Mouse (Mus musculus) T-cell, adult 2 months (primary cell): ENCODE data around the gene Nfatc4.

Experiments
- DNase-seq: peaks from one replicate; pipeline ENCODE4 v3.0.0; 2022; ENCODE audit warnings: low spot score

The Nfatc4 gene

GRCm38 (mm10) chr14:55822991-55823762, at the start of gene Nfatc4:
Gene Nfatc4, plus strand, starts transcription at chr14:55823144.
- no peak for DNase-seq

DNA sequence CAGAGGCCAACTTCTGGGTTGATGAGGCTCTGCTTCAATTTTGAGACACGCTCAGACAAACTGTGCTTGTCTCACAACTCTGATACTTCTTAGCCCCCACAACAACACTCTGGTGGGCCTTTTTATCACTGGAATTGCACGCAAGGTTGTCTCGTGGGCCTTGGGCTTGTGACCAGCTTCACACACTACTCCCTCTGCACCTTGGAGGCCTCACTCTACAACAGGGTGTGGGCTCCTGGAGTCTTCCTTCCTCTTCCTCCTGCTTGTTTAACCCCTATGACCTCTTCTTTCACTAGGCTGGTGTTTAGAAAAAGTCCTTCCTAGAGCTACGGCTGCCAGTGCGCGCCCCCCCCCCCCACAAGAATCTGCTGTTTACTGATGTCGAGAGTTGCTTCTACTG, 46.2 kb upstream of the Nfatc4 start:
- DNase-seq, result no peak

- DNase-seq, result no peak
These were observed 45.8 kb upstream of the Nfatc4 start for GRCm38 (mm10) chr14:55777176-55777575.

DNA sequence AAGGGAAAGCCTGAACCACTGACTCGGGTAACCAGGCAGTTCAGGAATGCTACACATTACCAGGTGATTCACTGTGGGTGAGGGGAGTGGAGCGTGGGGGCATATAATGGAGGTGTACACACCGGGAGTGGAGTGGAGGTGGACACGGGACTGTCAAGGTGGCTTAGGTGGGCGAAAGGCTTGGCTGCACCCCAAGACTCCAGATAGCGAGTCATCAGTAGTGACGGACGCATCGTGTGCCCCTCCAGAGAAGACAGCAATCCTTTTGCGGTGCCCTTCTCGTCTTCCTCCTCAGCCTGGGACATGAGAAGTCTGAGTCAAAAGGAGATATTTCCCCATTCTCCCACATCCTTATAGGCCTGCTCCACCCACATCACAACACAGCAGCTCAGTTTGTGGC, 45.1 kb upstream of the Nfatc4 start:
- no peak for DNase-seq

DNA sequence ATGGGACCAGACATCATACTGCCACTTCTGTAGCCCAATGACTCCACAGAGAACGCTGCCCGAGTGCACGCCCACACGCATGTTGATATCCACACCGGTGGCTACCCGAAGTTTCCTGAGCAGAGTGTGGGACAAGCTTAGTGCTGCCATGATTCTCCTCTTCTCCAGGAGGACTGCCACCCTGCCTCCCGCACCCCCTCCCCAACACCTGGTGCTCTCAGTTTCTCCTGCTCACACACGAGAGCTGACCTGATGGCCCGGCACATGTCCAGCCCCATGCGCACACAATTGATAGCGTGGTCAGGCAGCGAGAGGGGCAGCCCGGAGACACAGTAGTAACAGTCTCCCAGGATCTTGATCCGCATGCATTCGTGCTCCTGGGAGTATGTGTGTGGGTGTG, 44.3 kb upstream of the Nfatc4 start:
- no peak for DNase-seq

- no peak for DNase-seq
These were observed 43.3 kb upstream of the Nfatc4 start for GRCm38 (mm10) chr14:55779656-55780055.

DNA sequence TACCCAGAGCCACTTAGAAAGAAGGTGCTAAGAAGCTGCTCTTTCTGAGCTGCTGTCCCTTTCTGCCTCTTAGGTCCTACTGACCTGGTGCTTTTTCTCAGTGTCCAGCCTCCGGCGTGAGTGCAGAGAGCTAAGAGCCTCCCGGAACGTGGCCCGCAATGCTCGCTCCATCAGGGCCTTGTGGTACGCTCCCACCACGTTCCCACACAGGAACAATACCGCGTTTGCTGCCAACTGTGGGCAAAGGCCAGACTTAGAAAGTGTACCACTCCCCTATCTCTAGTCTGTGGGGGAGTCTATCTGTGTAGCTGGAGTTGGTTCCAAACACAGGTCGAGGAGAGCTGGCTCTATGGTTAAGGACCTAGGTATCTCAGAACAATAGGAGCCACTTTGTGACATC, 42.2 kb upstream of the Nfatc4 start:
- no peak for DNase-seq

DNA sequence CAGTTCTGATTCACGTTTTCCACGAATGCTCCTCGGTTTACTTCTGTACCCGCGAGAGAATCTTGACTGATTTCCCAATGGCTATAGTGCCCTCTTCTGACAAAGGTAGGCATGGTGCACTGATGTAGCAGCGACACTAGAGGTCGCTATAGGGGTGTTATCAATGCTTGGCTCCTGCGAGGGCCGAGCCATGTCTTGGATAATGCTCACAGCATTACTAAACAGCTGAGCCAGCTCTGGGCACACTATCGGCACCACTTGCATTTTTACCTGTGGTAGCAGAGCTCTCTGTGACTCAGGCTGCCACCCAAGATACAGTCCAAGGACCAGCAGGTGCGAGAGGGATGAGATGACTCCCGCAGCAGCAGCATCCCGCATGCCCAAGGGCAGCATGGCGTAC, 41.6 kb upstream of the Nfatc4 start:
- DNase-seq, result peak; percentile 57

DNA sequence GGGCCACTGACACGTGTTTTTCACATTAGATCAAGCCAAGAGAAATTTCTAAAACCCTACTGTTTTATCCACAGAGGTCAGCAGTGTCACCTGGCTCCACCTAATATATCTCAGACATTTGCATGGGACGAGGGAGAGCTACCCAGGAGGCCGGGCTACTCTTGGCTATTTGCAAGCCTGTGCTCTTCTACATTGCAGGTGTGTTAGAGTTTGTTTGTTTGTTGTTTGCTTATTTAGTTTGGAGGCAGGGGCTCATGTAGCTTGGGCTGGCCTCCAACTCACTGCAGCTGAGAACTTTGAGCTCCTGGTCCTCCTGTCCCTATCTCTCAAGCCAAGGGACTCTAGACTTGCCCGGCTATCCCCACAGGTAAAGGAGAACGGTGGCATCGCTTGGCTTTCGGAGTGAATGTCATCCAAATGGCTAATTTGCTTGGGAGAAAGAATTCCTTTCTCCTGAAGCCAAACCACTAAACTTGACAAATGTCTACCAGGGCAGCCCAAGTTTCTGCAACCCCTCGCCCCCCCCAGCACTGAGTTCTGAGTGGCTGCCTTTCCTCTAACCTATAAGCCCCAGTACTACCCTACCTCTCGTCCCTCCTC, 40.5 kb upstream of the Nfatc4 start:
- DNase-seq, result no peak

- DNase-seq, result no peak
These were observed 39.6 kb upstream of the Nfatc4 start for GRCm38 (mm10) chr14:55783171-55783957.

- DNase-seq, result no peak
These were observed 39.0 kb upstream of the Nfatc4 start, which contains the start of gene Adcy4 for GRCm38 (mm10) chr14:55783958-55784235. Gene Adcy4, minus strand, starts transcription at chr14:55784095.

GRCm38 (mm10) chr14:55785195-55785594, 37.7 kb upstream of the Nfatc4 start:
- no peak for DNase-seq

- no peak for DNase-seq
These were observed 35.2 kb upstream of the Nfatc4 start for GRCm38 (mm10) chr14:55787731-55788130.

GRCm38 (mm10) chr14:55788256-55789050, 34.5 kb upstream of the Nfatc4 start, which contains the start of gene Ripk3:
Gene Ripk3, minus strand, starts transcription at chr14:55788865.
- peak; percentile 80 for DNase-seq

- DNase-seq, result no peak
These were observed 29.5 kb upstream of the Nfatc4 start for GRCm38 (mm10) chr14:55793461-55793860.

GRCm38 (mm10) chr14:55793946-55794345, 29.0 kb upstream of the Nfatc4 start:
- no peak for DNase-seq

DNA sequence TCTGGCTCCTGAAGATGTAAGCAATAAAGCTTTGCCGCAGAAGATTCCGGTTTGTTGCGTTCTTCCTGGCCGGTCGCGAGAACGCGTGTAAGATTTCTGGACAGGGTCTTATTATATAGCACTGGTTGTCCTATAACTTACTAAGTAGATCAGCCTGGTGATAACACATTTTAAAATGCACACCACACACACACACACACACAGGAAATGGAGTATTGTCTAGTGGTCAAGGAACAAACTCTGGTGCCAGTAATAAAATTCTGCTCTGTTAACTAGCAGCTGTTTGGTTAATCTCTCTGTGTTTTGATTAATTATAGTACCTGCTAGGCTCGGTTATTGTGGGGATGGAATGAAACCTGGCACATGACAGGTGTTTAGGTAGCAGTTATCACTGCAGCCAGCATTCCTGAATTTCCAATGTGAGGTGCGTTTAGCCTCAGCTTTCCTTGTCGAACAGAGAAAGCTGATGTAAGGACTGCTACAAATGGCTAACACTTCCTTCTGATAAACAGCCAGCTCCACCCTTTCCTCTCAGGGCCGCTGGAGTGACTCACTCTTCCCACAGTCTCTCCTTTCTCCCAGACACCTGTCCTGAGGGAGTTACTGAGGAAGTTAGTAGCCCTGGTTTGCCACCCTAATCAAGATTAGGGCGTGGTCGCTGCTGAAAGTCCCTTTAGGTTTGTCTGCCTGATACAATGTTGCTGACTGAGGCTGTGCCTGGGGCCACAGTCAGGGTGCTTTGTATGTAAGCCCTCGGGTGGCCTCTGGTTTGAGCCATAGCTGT, 27.4 kb upstream of the Nfatc4 start:
- DNase-seq, result no peak

- DNase-seq, result peak; percentile 28
These were observed 8.1 kb upstream of the Nfatc4 start for GRCm38 (mm10) chr14:55814885-55815284.

GRCm38 (mm10) chr14:55815310-55815751, 7.6 kb upstream of the Nfatc4 start:
- DNase-seq, result no peak

DNA sequence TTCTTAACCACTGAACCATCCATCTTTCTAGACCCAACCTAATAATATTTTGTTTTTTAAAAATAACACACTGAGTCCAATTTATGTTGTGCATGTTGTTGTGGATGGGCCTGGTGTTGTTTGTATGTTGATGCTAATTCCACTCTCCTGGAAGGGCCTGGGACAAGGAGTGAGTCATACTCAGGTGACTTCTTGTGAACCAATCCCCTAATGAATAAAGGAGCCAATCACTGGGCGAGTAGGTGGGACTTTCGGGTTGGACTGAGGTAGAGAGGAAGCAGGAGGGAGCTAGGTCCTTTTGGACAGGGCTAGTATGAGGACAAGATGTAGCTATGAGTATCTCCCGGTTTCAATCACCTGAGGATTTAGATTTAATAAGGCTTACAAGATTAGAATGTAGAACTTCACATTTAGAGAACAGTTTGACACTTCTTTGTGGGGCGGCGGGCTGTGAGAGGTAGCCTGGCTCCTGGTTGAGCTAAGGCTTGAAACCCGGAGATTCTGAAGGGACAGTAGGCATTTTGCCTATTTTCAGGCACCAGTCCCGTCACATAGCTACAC, 3.0 kb upstream of the Nfatc4 start:
- no peak for DNase-seq

DNA sequence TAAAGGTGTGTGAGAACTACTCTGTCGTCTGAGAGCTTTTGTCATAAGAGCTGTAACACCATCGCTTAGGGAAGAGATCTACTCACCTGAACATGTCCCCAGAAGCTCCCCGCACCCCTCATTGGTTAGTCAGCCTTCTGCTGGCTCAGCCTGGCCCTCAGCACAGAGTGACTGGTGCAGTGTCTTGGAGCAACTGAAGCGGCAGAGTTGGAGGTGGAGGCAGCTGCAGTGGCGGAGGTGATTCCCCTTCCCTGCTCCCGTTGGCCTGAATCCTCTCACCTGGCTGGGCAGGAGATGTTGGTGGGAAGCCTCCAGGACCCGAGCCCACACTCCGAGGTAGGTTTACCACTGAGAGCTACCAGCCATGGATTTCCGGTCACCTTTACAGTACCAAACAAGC, 2.4 kb upstream of the Nfatc4 start:
- DNase-seq, result no peak
